Mouse (Mus musculus): ENCODE measurements around the gene Pqlc3.
"Not testable (repeated sequence)": the region's sequence is repeated elsewhere in the genome, so short reads cannot be mapped to it uniquely, and the experiment has no call there.

Gene Pqlc3

GRCm38 (mm10) chr12:16999739-17000497, at the start of gene Pqlc3:
TSS of gene Pqlc3 (minus strand) at chr12:17000408.
- DNase-seq, result peak; percentile 86 to 89

DNA sequence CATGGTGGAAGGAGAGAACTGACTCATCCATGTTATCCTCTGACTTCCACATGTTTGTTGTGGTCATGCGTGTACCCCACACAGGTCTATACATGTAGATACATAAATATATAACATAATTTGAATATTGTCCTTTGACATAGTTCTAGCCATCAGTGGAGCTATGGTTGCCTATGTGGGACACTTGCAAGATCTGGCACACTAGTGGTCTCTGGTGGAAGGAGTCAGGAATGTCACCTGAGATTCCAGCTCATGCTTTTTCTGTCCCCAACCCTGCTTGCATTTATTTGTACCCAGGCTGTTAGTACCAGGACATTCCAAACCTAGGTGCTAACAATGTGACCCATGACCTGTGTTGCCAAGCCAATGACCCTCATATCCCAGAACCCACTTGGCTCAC, 49.6 kb upstream of the Pqlc3 start:
- DNase-seq, result no peak

GRCm38 (mm10) chr12:17048979-17049612, 48.9 kb upstream of the Pqlc3 start:
- DNase-seq, result no peak

GRCm38 (mm10) chr12:17043311-17043710, 43.1 kb upstream of the Pqlc3 start:
- no peak for DNase-seq

GRCm38 (mm10) chr12:17040567-17040966, 40.4 kb upstream of the Pqlc3 start:
- DNase-seq, result no peak

GRCm38 (mm10) chr12:17039415-17039814, 39.2 kb upstream of the Pqlc3 start:
- DNase-seq, result no peak

- no peak for DNase-seq
Observed at GRCm38 (mm10) chr12:17038246-17038645, 38.0 kb upstream of the Pqlc3 start.

DNA sequence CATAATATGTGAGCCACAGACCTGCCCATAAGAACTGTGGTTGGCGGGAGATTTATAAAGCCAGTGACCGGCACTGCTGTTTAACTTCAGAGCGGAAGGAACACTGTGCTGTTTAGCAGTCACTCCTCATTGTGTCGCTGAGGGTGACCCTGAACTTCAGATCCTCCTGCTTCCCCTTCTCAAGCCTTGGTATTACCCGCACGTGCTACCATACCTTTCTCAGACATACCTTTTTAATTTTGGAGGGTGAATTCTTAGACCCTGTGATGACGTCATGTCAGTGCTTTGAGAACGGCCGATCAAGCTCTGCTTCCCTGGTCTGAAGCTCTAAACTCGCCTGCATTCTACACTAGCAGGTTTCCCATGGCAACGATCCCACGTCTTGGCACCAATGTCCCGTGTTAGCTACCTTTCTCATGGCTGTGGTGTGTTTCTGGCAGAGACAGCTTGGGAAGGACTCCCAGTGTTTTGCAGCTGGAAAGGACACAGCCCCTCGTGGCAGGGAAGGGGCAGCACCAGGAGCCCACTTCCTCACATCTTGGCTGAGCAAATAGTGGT, 36.9 kb upstream of the Pqlc3 start:
- no peak for DNase-seq

DNA sequence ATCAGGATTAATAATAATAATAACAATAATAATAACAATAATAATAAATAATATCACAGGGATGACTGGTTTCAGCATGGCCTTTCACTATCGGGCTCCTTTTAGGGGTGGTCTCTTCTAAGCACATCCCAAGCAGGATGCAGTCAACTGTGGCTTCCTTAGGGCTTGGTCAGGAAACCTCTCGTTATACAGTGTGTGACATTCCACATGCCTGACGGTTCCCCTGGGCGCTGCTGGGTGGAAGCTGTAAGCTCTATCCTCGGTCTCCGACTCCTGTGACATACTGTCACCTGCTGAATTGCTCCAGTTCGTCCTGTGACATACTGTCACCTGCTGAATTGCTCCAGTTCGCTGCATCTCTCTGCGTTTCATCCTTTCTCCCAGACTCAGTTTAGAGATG, 36.3 kb upstream of the Pqlc3 start:
- DNase-seq, result no peak

GRCm38 (mm10) chr12:17035128-17035527, 34.9 kb upstream of the Pqlc3 start:
- peak; percentile 6 to 66 for DNase-seq

GRCm38 (mm10) chr12:17034671-17035070, 34.5 kb upstream of the Pqlc3 start:
- DNase-seq, result no peak

- no peak for DNase-seq
Observed at GRCm38 (mm10) chr12:17033464-17033841, 33.2 kb upstream of the Pqlc3 start.

DNA sequence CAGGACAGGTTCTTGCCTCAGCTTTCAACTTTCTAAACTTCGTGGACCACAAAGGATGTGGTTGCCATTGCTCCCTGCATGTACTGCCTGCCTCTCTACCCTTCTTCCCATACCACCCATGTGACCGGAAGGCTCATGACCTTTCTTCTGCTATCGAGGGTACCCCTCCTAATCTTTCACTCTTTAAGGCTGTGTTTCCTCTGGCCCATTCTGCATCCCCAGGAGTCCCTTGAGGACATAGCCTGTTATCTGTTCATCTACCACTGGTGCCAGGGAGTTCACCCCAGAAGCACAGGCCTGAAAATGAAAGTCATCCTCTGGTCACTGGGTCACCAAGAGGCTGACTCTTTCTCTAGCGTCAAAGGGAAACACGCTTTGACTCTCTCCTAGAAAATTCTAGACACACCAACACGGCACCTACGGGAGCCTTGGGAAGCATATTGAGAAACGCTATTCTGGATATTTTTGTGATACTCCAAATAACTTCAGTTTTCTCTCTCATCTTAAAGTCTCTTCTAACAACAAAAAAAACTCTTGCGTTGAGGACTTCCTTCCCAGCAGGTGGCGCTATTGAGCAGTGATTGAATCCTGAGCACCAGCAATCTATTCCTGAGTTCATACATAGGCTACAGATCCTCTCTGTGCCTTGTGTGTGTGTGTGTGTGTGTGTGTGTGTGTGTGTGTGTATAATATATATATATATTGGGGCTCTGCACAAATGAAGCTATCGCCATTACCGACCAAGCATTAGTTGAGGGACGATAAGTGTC, 32.7 kb upstream of the Pqlc3 start:
- peak; percentile 55 to 91 for DNase-seq

GRCm38 (mm10) chr12:17024554-17025110, 24.4 kb upstream of the Pqlc3 start:
- no peak for DNase-seq

DNA sequence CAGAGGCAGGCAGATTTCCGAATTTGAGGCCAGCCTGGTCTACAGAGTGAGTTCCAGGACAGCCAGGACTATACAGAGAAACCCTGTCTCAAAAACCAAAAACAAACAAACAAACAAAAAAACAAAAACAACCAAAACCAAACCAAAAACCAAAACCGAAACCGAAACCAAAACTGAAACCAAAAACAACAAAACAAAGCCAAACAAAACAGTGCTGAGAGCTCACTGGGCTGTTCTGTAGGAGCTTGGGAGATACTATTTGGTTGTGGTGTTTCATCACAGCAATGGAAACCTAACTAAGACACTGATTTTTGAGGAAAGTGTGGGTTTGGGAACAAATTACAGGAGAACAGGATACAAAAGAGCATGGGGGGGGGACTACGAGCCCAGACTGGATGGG, 21.9 kb upstream of the Pqlc3 start:
- no peak for DNase-seq

GRCm38 (mm10) chr12:17021125-17021524, 20.9 kb upstream of the Pqlc3 start:
- not testable (repeated sequence) for DNase-seq

- peak; percentile 24 to 85 for DNase-seq
Observed at GRCm38 (mm10) chr12:17018468-17018867, 18.3 kb upstream of the Pqlc3 start.

DNA sequence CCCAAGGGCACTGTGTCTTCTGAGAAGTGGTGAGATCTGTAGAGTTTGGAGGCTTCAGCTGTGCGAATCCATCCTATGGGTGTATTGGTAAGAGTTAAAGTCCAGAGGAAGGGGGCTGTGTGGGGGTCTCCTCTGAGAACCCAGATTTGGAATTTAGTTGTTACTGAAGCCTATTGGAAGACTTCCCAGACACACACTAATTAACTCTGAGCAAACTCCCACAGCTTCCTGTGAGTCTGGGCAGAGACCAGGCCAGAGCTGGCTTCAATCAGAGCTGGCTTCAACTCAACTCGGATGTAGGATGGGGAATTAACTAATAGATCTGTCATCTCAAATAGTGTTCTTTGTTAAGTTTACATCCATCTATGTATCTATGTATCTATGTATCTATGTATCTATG, 15.5 kb upstream of the Pqlc3 start:
- DNase-seq, result peak; percentile 28 to 48

- DNase-seq, result no peak
Observed at GRCm38 (mm10) chr12:17012067-17012899, 12.1 kb upstream of the Pqlc3 start.

GRCm38 (mm10) chr12:17011100-17011870, 11.1 kb upstream of the Pqlc3 start, which contains the start of gene 2410004P03Rik:
TSS of gene 2410004P03Rik (minus strand) at chr12:17011727.
- peak; percentile 75 to 90 for DNase-seq

DNA sequence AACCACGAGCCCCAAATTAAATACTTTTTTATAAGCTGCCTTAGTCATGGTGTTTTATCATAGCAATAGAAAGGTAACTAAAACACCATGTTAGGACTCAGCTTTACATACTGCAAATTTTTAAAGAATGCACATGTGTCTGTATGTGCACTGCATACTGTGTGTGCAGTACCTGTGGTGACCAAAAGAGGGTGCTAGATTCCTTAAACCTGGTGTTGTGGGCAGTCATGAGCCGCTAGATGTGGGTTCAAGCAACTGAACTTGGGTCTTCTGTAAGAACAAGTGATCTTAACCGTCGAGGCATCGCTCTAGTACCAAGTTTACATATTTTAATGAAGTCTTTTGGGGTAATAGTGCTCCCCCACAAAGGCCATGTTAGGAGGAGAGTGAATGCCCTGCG, 9.3 kb upstream of the Pqlc3 start:
- no peak for DNase-seq
